Mouse (Mus musculus): ENCODE measurements around the gene Dcaf1. TPM values are rescaled to one million over a fixed set of nuclear protein-coding genes. Genes with fewer than 3 reads are reported as not detected.

The Dcaf1 gene
- polyA plus RNA-seq (2014; fragmentation: Nextera tagmentation; extraction: Ambion mirVana), result 16.6 and 18.7 TPM in 2 replicates

DNA sequence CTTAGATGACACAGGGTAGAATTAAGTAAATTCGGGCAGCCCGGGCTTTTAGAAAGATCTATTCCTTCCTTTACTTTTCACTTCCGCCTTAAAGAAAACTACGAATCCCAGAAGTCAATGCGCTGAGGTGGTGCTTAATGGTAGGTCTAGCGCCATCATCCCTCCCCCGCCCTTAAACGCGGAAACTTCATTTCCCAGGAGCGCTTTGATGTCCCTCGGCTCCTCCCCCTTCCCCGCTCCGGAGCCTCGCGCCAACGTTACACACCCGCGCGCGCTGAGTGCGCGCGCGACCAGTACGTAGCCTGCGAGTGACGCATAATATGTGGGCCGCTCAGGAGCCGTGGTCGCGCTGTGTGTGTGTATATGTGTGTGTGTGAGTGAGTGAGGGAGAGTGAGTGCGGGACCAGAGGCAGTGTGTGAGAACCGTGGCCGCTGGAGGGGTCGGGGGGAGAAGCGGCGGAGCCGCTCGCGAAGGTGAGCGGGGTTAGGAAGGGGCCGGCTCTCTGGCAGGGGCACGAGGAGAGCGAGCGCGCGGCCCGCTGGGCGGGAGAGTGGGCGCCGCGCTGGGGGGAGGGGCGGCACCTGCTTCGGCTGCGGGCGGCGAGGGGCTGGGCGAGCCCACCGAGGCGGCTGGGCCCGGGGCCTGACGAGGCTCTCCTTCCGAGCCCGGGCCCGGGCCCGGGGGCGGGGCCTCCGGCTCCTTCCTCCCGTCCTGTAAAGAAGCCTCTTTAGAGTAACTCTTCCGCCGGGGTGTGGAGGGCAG, at the start of gene Dcaf1:
Gene Dcaf1 (plus strand): TSS at position 257 of the 763 bp plus-strand sequence.
- H3K27me3 ChIP-seq (replicated peaks; ENCODE audit: control insufficient read depth, insufficient read depth, low read length), result no peaks in the 10 kb centered on the region
- H3K4me2 ChIP-seq (ENCODE audit: low read length), result peak within 1 kb of the TSS; percentile 73
- H3K4me3 ChIP-seq (ENCODE audit: low read depth, low read length), result peak within 1 kb of the TSS; percentile 90
- ATAC-seq (peak; percentile 97), DNase-seq (ENCODE audit: low spot score) (peak; percentile 100)
- no peaks in the 10 kb centered on the region for H3K36me3 ChIP-seq (ENCODE audit: control insufficient read depth, insufficient read depth, low read length)
- peak within 1 kb of the TSS; percentile 88 for H3K27ac ChIP-seq (ENCODE audit: low read depth, low read length)
- under 1% methylated on average over 59 of the region's 71 CpGs for WGBS
- no peaks in the 10 kb centered on the region for H3K4me1 ChIP-seq (ENCODE audit: control insufficient read depth, insufficient read depth, low read length)
- H3K9me3 ChIP-seq (replicated peaks; ENCODE audit: control insufficient read depth, low read length), result no peaks in the 10 kb centered on the region
- H3K9ac ChIP-seq (ENCODE audit: low read length), result peak within 1 kb of the TSS; percentile 79

- no peaks in the 10 kb centered on the region for H3K9me3 ChIP-seq (replicated peaks; ENCODE audit: control insufficient read depth, low read length)
- H3K36me3 ChIP-seq (ENCODE audit: control insufficient read depth, insufficient read depth, low read length), result no peaks in the 10 kb centered on the region
- no peaks in the 10 kb centered on the region for H3K27me3 ChIP-seq (replicated peaks; ENCODE audit: control insufficient read depth, insufficient read depth, low read length)
- DNase-seq (ENCODE audit: low spot score) (no peak), ATAC-seq (no peak)
- H3K4me3 ChIP-seq (ENCODE audit: low read depth, low read length), result no peak overlapping the region
- no peaks in the 10 kb centered on the region for H3K4me1 ChIP-seq (ENCODE audit: control insufficient read depth, insufficient read depth, low read length)
- no peak overlapping the region for H3K4me2 ChIP-seq (ENCODE audit: low read length)
- no peak overlapping the region for H3K9ac ChIP-seq (ENCODE audit: low read length)
- 88% methylated on average over 1 of the region's 1 CpGs for WGBS
- H3K27ac ChIP-seq (ENCODE audit: low read depth, low read length), result no peak overlapping the region
These were observed 45.6 kb upstream of the Dcaf1 start for GRCm38 (mm10) chr9:106776116-106776515.

DNA sequence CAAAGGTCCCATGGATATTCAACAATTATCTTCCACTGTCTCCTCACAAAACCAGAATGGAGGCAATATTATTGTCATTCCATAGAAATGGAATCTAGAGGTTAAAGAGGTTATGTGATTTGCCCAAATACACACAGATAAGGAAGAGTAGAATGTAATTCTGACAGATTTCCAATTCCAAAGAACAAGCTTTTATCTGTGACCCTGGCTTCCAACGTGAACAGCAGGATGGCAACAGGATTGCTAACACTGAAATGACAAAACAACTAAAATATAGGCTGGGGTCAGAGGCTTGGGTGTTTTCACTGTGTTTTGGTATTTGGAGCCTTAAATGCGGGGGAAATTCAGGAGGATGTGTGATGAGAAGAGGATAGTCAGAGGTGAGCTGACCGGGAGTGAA, 44.3 kb upstream of the Dcaf1 start:
- Histone ChIP-seq H3K27ac (ENCODE audit: low read depth, low read length) (no peak overlapping the region), H3K27me3 (replicated peaks; ENCODE audit: control insufficient read depth, insufficient read depth, low read length) (no peaks in the 10 kb centered on the region), H3K4me3 (ENCODE audit: low read depth, low read length) (no peak overlapping the region), H3K36me3 (ENCODE audit: control insufficient read depth, insufficient read depth, low read length) (no peaks in the 10 kb centered on the region), H3K9ac (ENCODE audit: low read length) (no peak overlapping the region), H3K4me2 (ENCODE audit: low read length) (no peak overlapping the region), H3K9me3 (replicated peaks; ENCODE audit: control insufficient read depth, low read length) (no peaks in the 10 kb centered on the region), H3K4me1 (ENCODE audit: control insufficient read depth, insufficient read depth, low read length) (no peaks in the 10 kb centered on the region)
- 95% methylated on average over 3 of the region's 3 CpGs for WGBS
- DNase-seq (ENCODE audit: low spot score), result no peak
- no peak for ATAC-seq

DNA sequence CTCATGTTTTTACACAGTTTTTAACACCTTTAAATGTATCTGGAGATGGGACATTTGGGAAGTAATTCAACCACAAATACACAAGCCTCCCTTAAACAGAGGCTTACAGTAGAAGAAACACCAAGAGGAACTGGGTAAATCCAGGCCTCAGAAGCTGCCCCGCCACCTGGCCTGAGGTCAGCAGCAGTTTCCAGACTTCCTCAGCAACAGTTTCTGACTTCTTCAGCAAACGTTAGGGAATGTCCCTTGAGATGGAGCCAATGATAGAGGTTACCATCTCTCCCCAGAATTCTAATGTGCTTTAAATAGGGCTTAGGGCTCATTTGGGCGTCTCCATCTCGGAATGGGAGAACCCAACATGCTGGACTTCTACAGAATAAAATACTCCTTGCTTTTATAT, 43.4 kb upstream of the Dcaf1 start:
- Histone ChIP-seq H3K9ac (ENCODE audit: low read length) (no peak overlapping the region), H3K4me1 (ENCODE audit: control insufficient read depth, insufficient read depth, low read length) (no peaks in the 10 kb centered on the region), H3K9me3 (replicated peaks; ENCODE audit: control insufficient read depth, low read length) (no peaks in the 10 kb centered on the region), H3K4me3 (ENCODE audit: low read depth, low read length) (no peak overlapping the region), H3K36me3 (ENCODE audit: control insufficient read depth, insufficient read depth, low read length) (no peaks in the 10 kb centered on the region), H3K27ac (ENCODE audit: low read depth, low read length) (no peak overlapping the region), H3K4me2 (ENCODE audit: low read length) (no peak overlapping the region), H3K27me3 (replicated peaks; ENCODE audit: control insufficient read depth, insufficient read depth, low read length) (no peaks in the 10 kb centered on the region)
- 85% methylated on average over 4 of the region's 4 CpGs for WGBS
- DNase-seq (ENCODE audit: low spot score) (no peak), ATAC-seq (no peak)

- no peak overlapping the region for H3K4me2 ChIP-seq (ENCODE audit: low read length)
- DNase-seq (ENCODE audit: low spot score) (no peak), ATAC-seq (no peak)
- H3K9me3 ChIP-seq (replicated peaks; ENCODE audit: control insufficient read depth, low read length), result no peaks in the 10 kb centered on the region
- H3K36me3 ChIP-seq (ENCODE audit: control insufficient read depth, insufficient read depth, low read length), result no peaks in the 10 kb centered on the region
- no peaks in the 10 kb centered on the region for H3K27me3 ChIP-seq (replicated peaks; ENCODE audit: control insufficient read depth, insufficient read depth, low read length)
- H3K4me3 ChIP-seq (ENCODE audit: low read depth, low read length), result no peak overlapping the region
- 91% methylated on average over 3 of the region's 3 CpGs for WGBS
- no peak overlapping the region for H3K27ac ChIP-seq (ENCODE audit: low read depth, low read length)
- H3K4me1 ChIP-seq (ENCODE audit: control insufficient read depth, insufficient read depth, low read length), result no peaks in the 10 kb centered on the region
- H3K9ac ChIP-seq (ENCODE audit: low read length), result no peak overlapping the region
These were observed 41.6 kb upstream of the Dcaf1 start for GRCm38 (mm10) chr9:106780086-106780485.

DNA sequence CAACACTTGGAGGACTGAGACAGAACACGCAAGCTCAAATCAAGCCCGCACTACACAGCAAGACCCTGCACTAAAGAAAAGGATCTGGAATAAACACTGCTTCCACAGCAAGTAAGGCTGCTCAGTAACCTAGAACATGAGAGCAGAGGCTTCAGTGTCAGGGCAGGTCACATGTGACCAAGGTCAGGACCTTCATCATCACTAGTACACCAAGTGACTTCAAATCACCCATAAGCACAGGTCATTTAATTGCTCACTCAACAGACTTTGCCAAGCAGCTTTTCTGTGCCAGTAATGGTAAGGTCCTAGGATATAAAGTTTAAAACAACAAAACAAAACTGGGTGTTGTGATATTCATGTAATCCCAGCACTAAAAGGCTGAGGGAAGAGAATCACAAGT, 38.1 kb upstream of the Dcaf1 start:
- Histone ChIP-seq H3K36me3 (ENCODE audit: control insufficient read depth, insufficient read depth, low read length) (no peaks in the 10 kb centered on the region), H3K27ac (ENCODE audit: low read depth, low read length) (no peak overlapping the region), H3K4me1 (ENCODE audit: control insufficient read depth, insufficient read depth, low read length) (peaks cover 7% of the 10 kb centered on the region), H3K9me3 (replicated peaks; ENCODE audit: control insufficient read depth, low read length) (no peaks in the 10 kb centered on the region), H3K4me2 (ENCODE audit: low read length) (no peak overlapping the region), H3K27me3 (replicated peaks; ENCODE audit: control insufficient read depth, insufficient read depth, low read length) (no peaks in the 10 kb centered on the region), H3K9ac (ENCODE audit: low read length) (no peak overlapping the region), H3K4me3 (ENCODE audit: low read depth, low read length) (no peak overlapping the region)
- WGBS, result 98% methylated on average over 2 of the region's 2 CpGs
- DNase-seq (ENCODE audit: low spot score) (no peak), ATAC-seq (no peak)

DNA sequence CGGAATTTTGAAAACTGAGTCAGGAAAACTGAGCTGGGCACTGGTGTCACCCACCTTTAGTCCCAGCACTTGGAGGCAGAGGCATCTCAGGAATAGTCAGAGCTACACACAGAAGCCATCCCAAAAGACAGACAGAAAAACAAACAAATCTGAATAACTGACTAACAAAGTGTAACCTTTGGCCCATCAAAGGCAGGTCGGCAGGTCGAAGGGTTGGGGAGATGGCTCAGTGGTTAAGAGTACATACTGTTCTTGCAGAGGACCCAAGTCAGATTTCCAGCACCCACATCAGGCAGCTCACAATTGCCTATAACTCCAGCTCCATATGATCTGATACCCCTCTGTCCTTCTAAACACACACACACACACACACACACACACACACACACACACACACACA, 36.5 kb upstream of the Dcaf1 start:
- Histone ChIP-seq H3K4me2 (ENCODE audit: low read length) (no peak overlapping the region), H3K4me3 (ENCODE audit: low read depth, low read length) (no peak overlapping the region), H3K9ac (ENCODE audit: low read length) (no peak overlapping the region), H3K27me3 (replicated peaks; ENCODE audit: control insufficient read depth, insufficient read depth, low read length) (no peaks in the 10 kb centered on the region), H3K9me3 (replicated peaks; ENCODE audit: control insufficient read depth, low read length) (no peaks in the 10 kb centered on the region), H3K27ac (ENCODE audit: low read depth, low read length) (no peak overlapping the region), H3K4me1 (ENCODE audit: control insufficient read depth, insufficient read depth, low read length) (peaks cover 7% of the 10 kb centered on the region), H3K36me3 (ENCODE audit: control insufficient read depth, insufficient read depth, low read length) (no peaks in the 10 kb centered on the region)
- ATAC-seq (no peak), DNase-seq (ENCODE audit: low spot score) (no peak)
- WGBS, result 87% methylated on average over 3 of the region's 3 CpGs

- peak; percentile 33; the same call in 1 of the 2 replicates for ATAC-seq
- no peaks in the 10 kb centered on the region for H3K9me3 ChIP-seq (replicated peaks; ENCODE audit: control insufficient read depth, low read length)
- H3K4me1 ChIP-seq (ENCODE audit: control insufficient read depth, insufficient read depth, low read length), result peaks cover 7% of the 10 kb centered on the region
- DNase-seq (ENCODE audit: low spot score), result peak; percentile 6
- peak overlapping the region; percentile 99 for H3K4me3 ChIP-seq (ENCODE audit: low read depth, low read length)
- no peaks in the 10 kb centered on the region for H3K27me3 ChIP-seq (replicated peaks; ENCODE audit: control insufficient read depth, insufficient read depth, low read length)
- peak overlapping the region; percentile 99 for H3K9ac ChIP-seq (ENCODE audit: low read length)
- H3K36me3 ChIP-seq (ENCODE audit: control insufficient read depth, insufficient read depth, low read length), result no peaks in the 10 kb centered on the region
- H3K4me2 ChIP-seq (ENCODE audit: low read length), result peak overlapping the region; percentile 80
- 7% methylated on average over 23 of the region's 23 CpGs for WGBS
- peak overlapping the region; percentile 80 for H3K27ac ChIP-seq (ENCODE audit: low read depth, low read length)
These were observed 33.5 kb upstream of the Dcaf1 start for GRCm38 (mm10) chr9:106787979-106788811.

All from forebrain, embryonic 14.5 days (tissue).